Mouse (Mus musculus): ENCODE measurements around the gene Map2k4. TPM values are rescaled to one million over a fixed set of nuclear protein-coding genes. Genes with fewer than 3 reads are reported as not detected.

The Map2k4 gene
- polyA plus RNA-seq (2015; fragmentation: Nextera tagmentation; extraction: Ambion mirVana) = 61.3 and 61.8 TPM in 2 replicates

DNA sequence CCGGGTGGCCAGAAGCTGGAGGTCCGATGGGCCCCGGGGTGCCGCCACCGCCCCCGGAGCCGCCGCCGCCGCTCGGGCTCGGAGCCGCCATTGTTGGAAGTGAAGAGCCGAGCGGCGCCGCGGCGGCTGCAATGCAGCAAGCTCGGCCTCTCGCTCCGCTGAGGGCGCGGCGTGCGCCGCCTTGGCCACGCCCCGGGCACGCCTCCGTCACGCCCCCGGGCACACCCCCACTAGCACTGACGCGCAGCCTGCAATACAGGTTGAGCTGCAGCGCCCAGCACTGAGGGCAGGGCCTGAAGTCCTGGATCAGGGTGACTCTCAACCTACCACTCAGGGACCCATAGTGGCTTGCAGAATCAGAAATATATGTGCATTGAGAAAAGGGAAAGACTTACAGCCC lies at the start of gene Map2k4:
Map2k4 (minus strand) TSS at position 144 of the 400 bp plus-strand sequence.
- peak within 1 kb of the TSS; percentile 90 for H3K27ac ChIP-seq
- peaks cover 22% of the 10 kb centered on the region for H3K4me1 ChIP-seq
- H3K4me2 ChIP-seq = peak within 1 kb of the TSS; percentile 72
- WGBS = under 1% methylated on average over 28 of the region's 36 CpGs
- no peaks in the 10 kb centered on the region for H3K9me3 ChIP-seq (replicated peaks)
- H3K27me3 ChIP-seq = no peaks in the 10 kb centered on the region
- peak; percentile 100 for ATAC-seq (replicated peaks; ENCODE audit: low FRiP score)
- H3K9ac ChIP-seq = peak within 1 kb of the TSS; percentile 99
- H3K4me3 ChIP-seq (replicated peaks) = peak within 1 kb of the TSS; percentile 95
- no peaks in the 10 kb centered on the region for H3K36me3 ChIP-seq

DNA sequence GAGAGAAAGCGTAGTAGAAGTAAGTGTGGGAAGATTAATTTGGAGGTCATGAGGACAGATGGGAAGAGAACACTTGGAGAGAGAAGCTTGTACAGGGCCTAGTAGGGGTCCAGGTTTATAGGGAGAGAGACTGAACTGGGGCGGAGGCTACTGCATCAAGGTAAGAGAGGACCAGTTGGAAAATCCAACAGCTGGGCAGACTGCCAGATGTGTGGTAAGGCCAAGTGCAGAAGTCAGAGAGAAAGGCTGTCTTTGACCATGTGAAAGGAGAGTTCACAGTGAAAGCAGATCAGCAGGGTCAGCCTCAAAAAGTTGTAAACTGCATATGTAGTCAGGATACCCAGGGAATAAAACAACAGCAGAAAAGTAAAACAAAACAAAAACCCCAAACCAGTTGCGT lies 36.5 kb upstream of the Map2k4 start:
- no peak overlapping the region for H3K4me3 ChIP-seq (replicated peaks)
- no peaks in the 10 kb centered on the region for H3K27me3 ChIP-seq
- WGBS = 70% methylated on average over 3 of the region's 3 CpGs
- no peak for ATAC-seq (replicated peaks; ENCODE audit: low FRiP score)
- H3K36me3 ChIP-seq = peaks cover 66% of the 10 kb centered on the region
- no peak overlapping the region for H3K9ac ChIP-seq
- H3K4me1 ChIP-seq = no peaks in the 10 kb centered on the region
- 0 out of 2 replicates have a peak overlapping the region, but pooled peaks have one; percentile 32 for H3K27ac ChIP-seq
- H3K4me2 ChIP-seq = no peak overlapping the region
- H3K9me3 ChIP-seq (replicated peaks) = no peaks in the 10 kb centered on the region

DNA sequence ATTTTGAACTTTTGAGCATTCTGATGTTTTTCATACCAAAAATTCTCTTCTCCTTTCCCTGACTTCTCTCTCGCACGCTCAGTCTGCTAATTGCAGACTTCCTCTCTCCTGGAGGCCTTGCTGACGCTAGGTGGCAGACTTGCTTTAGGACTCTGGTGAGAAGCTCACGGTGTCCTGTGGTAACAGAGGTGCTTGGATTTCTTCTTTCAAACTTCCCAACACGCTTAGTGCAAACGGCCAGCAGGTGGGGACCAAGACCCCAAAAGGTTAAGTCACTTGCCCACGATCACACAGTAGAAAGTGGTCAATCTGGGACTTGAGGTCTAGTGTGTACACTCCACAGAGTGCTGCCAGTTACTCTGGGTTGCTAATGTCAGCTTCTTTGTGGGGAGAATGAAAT lies 32.8 kb upstream of the Map2k4 start:
- H3K36me3 ChIP-seq = peaks cover 55% of the 10 kb centered on the region
- peak; percentile 67 for ATAC-seq (replicated peaks; ENCODE audit: low FRiP score)
- no peaks in the 10 kb centered on the region for H3K9me3 ChIP-seq (replicated peaks)
- no peaks in the 10 kb centered on the region for H3K27me3 ChIP-seq
- no peaks in the 10 kb centered on the region for H3K4me1 ChIP-seq
- 12% methylated on average over 7 of the region's 7 CpGs for WGBS
- no peak overlapping the region for H3K4me2 ChIP-seq
- H3K4me3 ChIP-seq (replicated peaks) = no peak overlapping the region
- no peak overlapping the region for H3K27ac ChIP-seq
- no peak overlapping the region for H3K9ac ChIP-seq

DNA sequence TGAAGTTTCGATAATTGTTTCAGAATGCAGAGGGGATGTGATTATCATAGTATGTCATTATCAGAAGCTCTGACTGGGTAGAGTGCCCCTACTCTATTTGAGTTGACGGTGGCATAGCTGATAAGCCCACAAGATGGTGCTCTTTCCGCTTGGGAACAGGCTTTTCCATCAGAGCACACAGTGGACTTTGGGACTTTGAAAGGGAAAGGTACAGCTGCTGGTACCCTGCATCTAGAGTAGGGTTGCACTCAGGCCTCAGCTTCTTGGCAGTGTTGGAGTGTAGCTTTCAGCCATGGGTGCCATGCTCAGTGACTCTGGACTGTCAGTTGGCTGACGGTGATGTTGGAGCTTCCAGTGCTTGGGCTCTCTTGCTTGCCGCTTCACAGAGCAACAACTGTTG lies 32.2 kb upstream of the Map2k4 start:
- Histone ChIP-seq H3K36me3 (peaks cover 59% of the 10 kb centered on the region), H3K4me2 (no peak overlapping the region), H3K27me3 (no peaks in the 10 kb centered on the region), H3K4me1 (no peaks in the 10 kb centered on the region), H3K4me3 (replicated peaks) (no peak overlapping the region), H3K27ac (no peak overlapping the region), H3K9ac (no peak overlapping the region), H3K9me3 (replicated peaks) (no peaks in the 10 kb centered on the region)
- ATAC-seq (replicated peaks; ENCODE audit: low FRiP score) = no peak
- 78% methylated on average over 5 of the region's 5 CpGs for WGBS

DNA sequence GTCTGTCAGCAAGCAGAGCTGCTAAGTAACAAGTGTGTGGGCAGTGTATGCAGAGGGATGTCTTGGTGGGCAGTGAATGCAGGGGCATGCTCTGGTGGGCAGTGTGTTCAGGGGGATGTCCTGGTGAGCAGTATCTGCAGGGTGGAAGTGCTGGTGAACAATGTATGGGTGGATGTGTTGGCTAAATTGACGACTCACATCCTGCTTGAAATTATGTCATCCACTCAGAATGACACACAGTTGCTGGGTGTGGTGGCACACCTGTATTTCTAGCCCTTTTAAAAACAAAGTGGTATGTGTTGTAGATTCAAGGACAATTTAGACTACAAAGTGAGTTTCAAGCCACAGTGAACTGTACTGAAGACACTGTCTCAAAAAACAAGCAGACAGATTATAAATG lies 30.1 kb upstream of the Map2k4 start:
- Histone ChIP-seq H3K4me1 (no peaks in the 10 kb centered on the region), H3K36me3 (peaks cover 57% of the 10 kb centered on the region), H3K27ac (no peak overlapping the region), H3K9ac (no peak overlapping the region), H3K4me2 (no peak overlapping the region), H3K4me3 (replicated peaks) (no peak overlapping the region), H3K27me3 (no peaks in the 10 kb centered on the region), H3K9me3 (replicated peaks) (no peaks in the 10 kb centered on the region)
- ATAC-seq (replicated peaks; ENCODE audit: low FRiP score) = no peak
- 54% methylated on average over 1 of the region's 1 CpGs for WGBS

DNA sequence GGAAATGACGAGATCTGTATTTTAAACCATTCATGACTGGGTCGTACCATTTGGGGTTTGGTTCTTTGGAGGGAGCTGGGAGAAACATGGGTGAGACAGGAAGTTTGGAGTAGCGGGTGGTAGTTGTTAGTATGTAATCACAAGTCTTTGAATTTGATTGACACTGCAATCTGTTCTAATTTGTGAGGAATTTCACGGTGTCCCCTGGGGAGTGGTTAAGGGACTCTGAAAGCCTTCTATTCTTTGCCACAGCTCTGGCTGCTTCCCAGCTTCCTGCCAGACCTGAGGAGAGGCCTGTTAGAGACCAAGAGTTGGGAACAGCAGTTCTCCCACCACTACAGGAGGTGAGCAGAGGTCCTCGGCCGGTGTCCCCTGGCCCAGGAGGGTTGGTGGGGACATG lies 28.1 kb upstream of the Map2k4 start:
- Histone ChIP-seq H3K4me1 (no peaks in the 10 kb centered on the region), H3K27me3 (no peaks in the 10 kb centered on the region), H3K9ac (no peak overlapping the region), H3K4me2 (no peak overlapping the region), H3K4me3 (replicated peaks) (no peak overlapping the region), H3K9me3 (replicated peaks) (no peaks in the 10 kb centered on the region), H3K36me3 (peaks cover 42% of the 10 kb centered on the region), H3K27ac (no peak overlapping the region)
- 73% methylated on average over 6 of the region's 6 CpGs for WGBS
- ATAC-seq (replicated peaks; ENCODE audit: low FRiP score) = no peak

DNA sequence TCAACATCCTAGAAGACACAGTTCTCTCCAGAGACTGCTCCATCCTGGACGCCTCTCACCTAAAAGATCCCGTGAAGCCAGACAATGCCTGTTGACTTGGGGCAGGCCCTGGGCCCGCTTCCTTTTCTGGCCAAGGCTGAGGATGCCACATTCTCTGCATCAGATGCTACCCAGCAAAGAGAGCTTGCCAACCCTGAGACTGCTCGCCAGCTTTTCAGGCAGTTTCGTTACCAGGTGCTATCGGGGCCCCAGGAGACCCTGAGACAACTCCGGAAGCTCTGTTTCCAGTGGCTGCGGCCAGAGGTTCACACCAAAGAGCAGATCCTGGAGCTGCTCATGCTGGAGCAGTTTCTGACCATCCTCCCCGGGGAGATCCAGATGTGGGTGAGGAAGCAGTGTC lies 26.3 kb upstream of the Map2k4 start:
- Histone ChIP-seq H3K36me3 (peaks cover 39% of the 10 kb centered on the region), H3K9me3 (replicated peaks) (no peaks in the 10 kb centered on the region), H3K27me3 (no peaks in the 10 kb centered on the region), H3K4me2 (no peak overlapping the region), H3K27ac (no peak overlapping the region), H3K4me1 (peaks cover 3% of the 10 kb centered on the region; the same call in 1 of the 2 replicates), H3K4me3 (replicated peaks) (no peak overlapping the region), H3K9ac (no peak overlapping the region)
- no peak for ATAC-seq (replicated peaks; ENCODE audit: low FRiP score)
- 89% methylated on average over 9 of the region's 9 CpGs for WGBS

DNA sequence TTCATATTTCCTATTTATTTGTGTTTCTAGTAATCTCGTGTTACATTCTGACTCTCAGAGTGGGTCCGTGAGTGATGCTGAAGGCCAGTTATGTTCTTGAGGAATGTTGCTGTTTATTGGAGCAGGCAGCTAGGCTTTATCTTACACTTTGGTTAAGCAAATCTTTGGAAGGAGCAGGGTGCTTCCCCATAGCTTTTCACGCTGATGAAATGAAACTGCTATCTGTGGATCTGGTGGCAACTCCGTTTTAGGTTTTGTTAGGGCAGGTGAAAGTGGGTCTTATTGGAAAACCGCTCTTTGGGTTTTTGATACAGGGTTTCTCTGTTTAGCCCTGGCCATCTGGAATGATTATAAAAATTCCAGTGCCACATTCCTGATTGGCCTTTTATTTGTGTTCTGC lies 24.0 kb upstream of the Map2k4 start:
- H3K4me2 ChIP-seq = no peak overlapping the region
- no peak overlapping the region for H3K27ac ChIP-seq
- no peak for ATAC-seq (replicated peaks; ENCODE audit: low FRiP score)
- H3K9me3 ChIP-seq (replicated peaks) = no peaks in the 10 kb centered on the region
- no peak overlapping the region for H3K9ac ChIP-seq
- H3K4me3 ChIP-seq (replicated peaks) = no peak overlapping the region
- H3K36me3 ChIP-seq = peaks cover 28% of the 10 kb centered on the region
- H3K4me1 ChIP-seq = peaks cover 10% of the 10 kb centered on the region; the same call in 1 of the 2 replicates
- 49% methylated on average over 5 of the region's 5 CpGs for WGBS
- H3K27me3 ChIP-seq = no peaks in the 10 kb centered on the region

DNA sequence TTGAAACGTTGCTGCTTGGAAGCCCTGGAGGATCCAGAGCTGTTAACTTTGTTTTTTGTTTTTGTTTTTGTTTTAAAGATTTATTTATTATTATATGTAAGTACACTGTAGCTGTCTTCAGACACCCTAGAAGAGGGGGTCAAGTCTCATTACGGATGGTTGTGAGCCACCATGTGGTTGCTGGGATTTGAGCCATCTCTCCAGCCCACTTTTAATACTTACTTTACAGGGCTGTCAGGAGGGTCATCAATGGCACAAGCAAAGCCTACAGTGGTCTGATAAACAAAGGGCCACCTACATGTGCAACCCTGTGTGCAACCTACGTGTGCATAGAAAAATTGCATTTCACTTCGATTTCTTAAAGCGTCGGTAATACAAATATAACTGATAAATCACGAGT lies 19.5 kb upstream of the Map2k4 start:
- Histone ChIP-seq H3K4me3 (replicated peaks) (peak overlapping the region; percentile 78), H3K36me3 (no peaks in the 10 kb centered on the region), H3K27ac (peak overlapping the region; percentile 96), H3K9ac (peak overlapping the region; percentile 71), H3K27me3 (no peaks in the 10 kb centered on the region), H3K9me3 (replicated peaks) (no peaks in the 10 kb centered on the region), H3K4me2 (peak overlapping the region; percentile 93), H3K4me1 (peaks cover 15% of the 10 kb centered on the region; the same call in 1 of the 2 replicates)
- ATAC-seq (replicated peaks; ENCODE audit: low FRiP score) = peak; percentile 8; the same call in 1 of the 2 replicates
- 47% methylated on average over 7 of the region's 7 CpGs for WGBS

DNA sequence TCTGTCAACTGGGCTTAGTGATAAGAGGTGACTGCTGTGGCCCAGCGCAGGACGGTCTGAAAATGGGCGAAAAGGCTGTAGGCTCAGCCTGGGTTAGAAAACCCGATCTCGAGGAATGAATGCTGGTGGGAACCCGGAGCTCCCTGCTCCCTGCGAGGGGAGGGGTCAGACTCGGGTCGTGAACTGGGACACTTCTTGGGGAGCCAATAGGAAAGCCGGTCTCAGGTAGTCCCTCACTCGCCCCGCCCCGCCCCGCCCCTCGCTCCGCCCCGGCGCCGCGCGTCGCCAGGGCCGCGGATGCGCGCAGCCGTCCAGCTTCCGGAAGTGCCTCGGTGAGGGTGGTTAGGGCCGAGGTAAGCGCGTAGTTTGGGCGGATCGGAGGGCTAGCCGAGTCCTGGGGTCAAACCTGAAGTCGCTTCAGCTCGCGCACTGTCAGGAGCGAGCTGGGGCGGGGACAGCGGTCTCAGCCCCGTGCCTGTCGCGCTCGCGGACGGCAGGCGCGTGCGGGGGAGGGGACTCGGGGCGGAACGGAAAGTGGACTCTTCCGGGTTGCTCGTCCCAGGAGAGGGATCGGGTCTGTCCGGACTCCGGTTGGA lies 18.9 kb upstream of the Map2k4 start, which contains the start of gene Zkscan6:
Zkscan6 (plus strand) TSS at position 267 of the 596 bp plus-strand sequence.
- peak within 1 kb of the TSS; percentile 71 for H3K9ac ChIP-seq
- WGBS = under 1% methylated on average over 58 of the region's 58 CpGs
- peak within 1 kb of the TSS; percentile 93 for H3K4me2 ChIP-seq
- no peaks in the 10 kb centered on the region for H3K36me3 ChIP-seq
- H3K27me3 ChIP-seq = no peaks in the 10 kb centered on the region
- H3K9me3 ChIP-seq (replicated peaks) = no peaks in the 10 kb centered on the region
- peak within 1 kb of the TSS; percentile 96 for H3K27ac ChIP-seq
- peak; percentile 98 for ATAC-seq (replicated peaks; ENCODE audit: low FRiP score)
- peaks cover 15% of the 10 kb centered on the region; the same call in 1 of the 2 replicates for H3K4me1 ChIP-seq
- H3K4me3 ChIP-seq (replicated peaks) = peak within 1 kb of the TSS; percentile 78

DNA sequence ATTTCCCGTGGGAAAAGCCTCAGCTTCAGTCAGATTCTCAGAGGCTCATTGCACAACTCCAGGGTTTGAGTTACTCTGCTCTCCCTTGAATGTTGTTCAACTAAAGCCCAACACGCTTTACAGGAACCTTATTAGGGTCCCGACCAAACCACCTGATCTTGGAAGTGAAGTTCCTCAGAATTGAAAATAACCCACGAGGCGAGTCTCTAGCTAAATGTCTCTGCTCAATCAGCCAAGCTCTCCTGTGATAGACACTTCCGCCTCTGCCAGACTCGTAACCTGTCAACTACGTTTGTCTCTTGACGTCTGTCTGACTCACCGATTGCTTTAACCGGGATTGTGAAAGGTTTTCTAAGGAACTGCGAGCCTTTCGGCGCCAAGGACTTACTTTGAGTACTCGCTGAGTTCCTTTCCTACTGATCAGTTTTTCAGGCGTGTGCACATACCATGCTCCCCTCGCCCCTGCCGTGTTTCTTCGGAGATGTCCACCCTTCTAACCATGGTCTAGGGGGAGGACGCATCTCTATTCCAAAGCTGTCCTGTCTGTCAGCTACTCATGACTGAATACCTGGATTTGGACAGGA lies 18.3 kb upstream of the Map2k4 start:
- Histone ChIP-seq H3K4me1 (peaks cover 15% of the 10 kb centered on the region; the same call in 1 of the 2 replicates), H3K4me3 (replicated peaks) (peak overlapping the region; percentile 78), H3K27ac (peak overlapping the region; percentile 96), H3K4me2 (peak overlapping the region; percentile 93), H3K36me3 (no peaks in the 10 kb centered on the region), H3K9ac (peak overlapping the region; percentile 71), H3K27me3 (no peaks in the 10 kb centered on the region), H3K9me3 (replicated peaks) (no peaks in the 10 kb centered on the region)
- peak; percentile 67 for ATAC-seq (replicated peaks; ENCODE audit: low FRiP score)
- 1% methylated on average over 20 of the region's 20 CpGs for WGBS

DNA sequence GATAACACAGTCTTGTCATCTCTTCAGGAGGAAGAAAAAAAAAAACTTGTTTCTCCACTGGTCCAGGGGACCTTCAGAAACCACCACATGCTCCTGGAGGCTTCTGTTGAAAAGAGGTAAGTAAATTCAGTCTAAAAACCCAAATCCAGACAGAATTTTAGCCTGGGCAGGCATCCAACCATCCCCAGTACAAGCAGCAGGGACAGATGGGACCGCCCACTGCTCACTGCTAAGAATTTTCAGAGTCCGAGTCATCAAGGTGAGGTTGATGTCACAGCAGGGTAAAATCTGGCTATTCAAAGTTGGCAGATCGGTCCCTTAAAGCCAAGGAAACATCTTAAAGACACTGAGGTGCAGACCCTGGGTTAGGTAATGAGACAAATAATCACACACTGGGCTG lies 13.8 kb upstream of the Map2k4 start:
- Histone ChIP-seq H3K9ac (no peak overlapping the region), H3K36me3 (no peaks in the 10 kb centered on the region), H3K9me3 (replicated peaks) (no peaks in the 10 kb centered on the region), H3K27ac (no peak overlapping the region), H3K4me3 (replicated peaks) (no peak overlapping the region), H3K27me3 (no peaks in the 10 kb centered on the region), H3K4me2 (no peak overlapping the region), H3K4me1 (peaks cover 5% of the 10 kb centered on the region; the same call in 1 of the 2 replicates)
- 66% methylated on average over 3 of the region's 3 CpGs for WGBS
- ATAC-seq (replicated peaks; ENCODE audit: low FRiP score) = no peak

Measured in kidney, embryonic 15.5 days (tissue).